Mouse (Mus musculus) urinary bladder, postnatal 25 days (tissue): Measurements from ENCODE around the gene Dynll1.

Experiments used
- DNase-seq: peaks from one replicate; pipeline ENCODE4 v3.0.0; 2022; ENCODE audit warnings: low spot score

The Dynll1 gene

DNA sequence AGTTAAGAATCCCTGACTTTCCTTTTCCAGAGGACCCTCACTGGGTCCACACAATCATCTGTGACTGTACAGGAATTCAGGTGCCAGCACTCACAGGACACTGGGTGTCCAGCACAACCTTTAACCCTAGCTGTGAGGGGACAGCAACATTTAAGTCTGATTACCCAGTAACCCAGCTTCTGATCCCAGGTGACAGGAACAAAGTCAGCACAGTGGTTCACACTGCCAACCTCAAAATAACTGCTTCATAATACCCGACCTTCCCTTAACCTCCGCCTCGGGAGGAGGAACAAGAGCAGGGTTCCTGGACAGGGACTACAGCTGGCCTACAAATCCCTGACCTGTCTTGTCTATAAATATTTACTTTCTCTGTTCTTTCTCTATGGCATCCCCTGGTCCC, 32.5 kb downstream of the Dynll1 start:
- no peak for DNase-seq

DNA sequence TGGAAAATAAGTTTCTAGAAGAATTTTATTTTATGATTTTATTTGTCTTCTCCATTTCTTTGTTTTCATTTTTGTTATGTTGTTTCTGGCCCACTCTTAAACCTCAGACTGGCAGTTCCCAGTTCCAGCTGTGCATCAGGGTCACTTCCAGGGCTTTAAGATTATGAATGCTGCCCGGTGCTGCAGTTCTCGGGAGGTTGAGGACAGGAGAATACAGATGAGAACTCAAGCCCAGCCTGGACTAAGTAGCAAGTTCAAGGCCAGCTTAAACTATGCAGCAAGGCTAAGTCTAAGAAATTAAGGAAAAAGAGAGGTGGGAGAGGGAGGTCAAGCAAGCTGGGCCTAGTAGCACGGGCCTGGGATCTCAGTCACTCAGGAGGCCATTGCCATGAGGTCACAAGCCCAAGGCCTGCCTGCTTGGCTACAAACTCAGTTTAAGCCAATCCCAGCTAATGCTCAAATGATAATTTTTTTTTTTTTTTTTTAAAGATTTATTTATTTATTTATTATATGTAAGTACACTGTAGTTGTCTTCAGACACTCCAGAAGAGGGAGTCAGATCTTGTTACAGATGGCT, 33.2 kb downstream of the Dynll1 start:
- DNase-seq: no peak

DNA sequence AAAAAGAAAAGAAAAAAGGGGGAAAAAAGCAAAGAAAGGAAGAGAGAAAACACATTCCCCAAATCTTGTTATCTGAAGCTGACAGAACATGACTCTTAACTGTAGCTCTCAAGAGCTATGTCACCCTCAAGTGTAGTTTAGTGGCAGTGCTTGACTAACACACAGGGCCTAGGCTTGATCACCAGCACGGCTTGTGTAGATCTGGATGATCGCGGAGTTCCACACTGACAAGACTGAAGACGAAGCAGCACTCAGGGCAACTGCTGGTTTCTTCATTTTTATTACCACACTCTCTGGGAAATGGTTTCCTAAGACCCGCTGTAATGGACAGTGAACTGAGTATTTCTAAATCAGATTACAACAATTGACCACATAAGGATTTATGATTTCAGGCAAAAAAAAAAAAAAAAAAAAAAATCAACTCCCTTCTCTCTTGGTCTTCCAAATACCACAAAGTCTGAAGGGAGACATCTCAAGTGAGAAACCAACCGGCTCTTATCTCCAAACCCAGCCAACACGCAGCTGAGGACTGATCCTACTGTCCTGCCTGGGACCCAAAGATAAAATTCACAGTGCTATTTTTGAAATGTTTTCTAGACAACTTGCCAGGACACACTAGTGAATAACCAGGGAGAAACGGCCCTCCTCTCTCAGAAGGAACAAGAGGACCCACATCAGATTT, 33.9 kb downstream of the Dynll1 start:
- no peak for DNase-seq

DNA sequence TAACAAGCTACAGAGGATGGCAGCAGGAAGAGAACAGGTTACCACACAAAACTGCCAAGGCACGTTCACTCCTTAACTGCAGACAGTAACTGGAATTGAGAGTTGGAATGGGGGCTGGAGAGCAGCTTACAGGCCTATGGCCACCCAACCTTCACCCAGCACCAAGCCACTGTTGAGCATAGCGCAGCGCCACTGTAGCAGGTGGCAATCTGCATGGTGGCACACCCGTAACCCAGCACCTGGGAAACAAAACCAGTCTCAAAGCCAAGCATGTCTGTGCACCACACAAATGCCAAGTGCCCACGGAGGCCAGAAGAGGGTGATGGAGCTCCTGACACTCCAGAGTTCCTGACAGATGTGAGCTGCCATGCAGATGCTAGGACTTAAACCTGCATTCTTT, 34.5 kb downstream of the Dynll1 start:
- no peak for DNase-seq

DNA sequence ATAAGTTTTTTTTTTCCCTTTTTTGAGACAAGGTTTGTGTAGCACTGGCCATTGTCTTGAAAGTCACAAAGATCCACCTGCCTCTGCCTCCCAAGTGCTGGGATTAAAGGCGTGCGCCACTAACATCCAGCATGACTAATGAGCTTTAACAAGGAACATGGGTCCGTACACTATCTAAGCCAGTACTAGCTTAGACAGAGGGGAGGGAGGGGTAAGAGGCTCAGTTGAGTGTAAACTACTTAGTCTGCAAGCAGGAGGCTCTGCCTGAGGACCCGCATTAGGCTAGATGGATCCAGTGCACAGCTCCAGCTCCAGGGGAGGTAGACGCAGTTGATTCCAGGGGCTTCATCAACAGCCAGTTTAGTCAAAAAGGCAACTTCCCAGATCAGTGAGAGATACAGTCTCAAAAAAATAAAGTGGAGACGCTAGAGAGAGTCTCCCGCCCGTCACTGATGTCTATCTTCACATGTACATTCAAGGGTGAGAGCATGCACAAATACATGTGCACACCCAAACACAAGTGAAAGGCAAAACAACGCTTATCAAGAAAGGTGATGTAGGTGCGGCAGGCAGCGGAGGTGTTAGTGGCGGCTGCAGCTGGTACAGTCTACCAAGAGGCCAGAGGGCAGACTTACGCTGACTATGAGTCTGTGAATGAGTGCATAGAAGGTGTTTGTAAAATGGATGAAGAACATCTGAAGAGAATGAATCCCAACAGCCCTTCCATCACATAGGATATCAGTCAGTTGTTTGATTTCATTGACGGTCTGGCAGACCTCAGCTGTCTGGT, 38.1 kb downstream of the Dynll1 start:
- no peak for DNase-seq

DNA sequence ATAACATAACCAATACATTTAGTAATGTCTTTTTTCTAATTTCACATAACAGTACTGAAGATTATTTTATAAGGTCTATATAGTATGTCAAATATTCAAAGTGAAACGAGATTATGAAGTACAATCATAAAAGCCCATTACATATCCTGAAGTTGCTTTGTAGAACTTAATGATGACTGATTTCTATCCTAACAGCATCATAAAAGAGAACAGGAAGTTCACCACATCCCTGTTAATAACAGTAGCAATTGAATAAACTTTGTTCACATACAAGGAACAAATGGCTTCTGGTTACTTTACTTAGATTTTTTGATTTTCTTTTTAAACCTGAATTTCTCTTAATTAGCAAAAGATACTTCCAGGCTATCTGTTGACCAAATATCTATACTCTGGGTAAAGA, 38.9 kb downstream of the Dynll1 start:
- DNase-seq: no peak

DNA sequence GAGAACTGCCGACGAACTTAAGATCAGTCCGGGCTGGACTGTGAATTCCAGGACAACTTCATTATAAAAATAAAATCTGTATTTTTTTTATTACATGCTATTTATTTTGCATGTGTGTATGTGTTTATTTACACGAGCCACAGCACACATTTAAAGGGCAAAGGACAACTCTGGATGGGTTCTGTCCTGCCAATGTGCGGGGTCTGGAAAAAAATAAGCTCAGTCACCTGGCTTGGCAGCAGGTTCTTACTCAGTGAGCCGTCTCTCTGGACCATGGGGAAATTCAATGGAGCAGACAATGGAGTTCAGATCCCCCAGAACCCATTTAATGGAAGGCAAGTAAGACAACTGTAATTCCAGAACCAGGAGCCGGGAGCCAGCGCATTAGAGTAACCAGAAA, 39.7 kb downstream of the Dynll1 start:
- DNase-seq: no peak

DNA sequence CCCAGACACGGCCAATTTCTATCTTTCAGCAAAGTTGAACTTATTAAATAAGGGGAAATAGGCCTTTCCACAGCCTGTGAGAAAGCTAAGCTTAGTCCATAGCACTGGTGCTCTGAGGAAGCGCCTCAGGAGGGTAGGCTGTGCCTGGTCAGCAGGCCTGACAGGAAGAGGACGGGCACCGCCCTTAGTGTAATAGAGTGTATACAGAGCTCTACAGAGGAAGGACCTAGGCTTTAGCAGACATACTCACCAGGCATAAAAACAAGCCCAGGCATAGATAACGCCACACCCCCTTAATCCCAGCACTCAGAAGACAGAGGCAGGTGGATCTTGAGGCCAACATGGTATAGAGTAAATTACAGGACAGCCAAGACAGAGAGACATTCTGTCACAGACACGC, 40.4 kb downstream of the Dynll1 start:
- DNase-seq: no peak

DNA sequence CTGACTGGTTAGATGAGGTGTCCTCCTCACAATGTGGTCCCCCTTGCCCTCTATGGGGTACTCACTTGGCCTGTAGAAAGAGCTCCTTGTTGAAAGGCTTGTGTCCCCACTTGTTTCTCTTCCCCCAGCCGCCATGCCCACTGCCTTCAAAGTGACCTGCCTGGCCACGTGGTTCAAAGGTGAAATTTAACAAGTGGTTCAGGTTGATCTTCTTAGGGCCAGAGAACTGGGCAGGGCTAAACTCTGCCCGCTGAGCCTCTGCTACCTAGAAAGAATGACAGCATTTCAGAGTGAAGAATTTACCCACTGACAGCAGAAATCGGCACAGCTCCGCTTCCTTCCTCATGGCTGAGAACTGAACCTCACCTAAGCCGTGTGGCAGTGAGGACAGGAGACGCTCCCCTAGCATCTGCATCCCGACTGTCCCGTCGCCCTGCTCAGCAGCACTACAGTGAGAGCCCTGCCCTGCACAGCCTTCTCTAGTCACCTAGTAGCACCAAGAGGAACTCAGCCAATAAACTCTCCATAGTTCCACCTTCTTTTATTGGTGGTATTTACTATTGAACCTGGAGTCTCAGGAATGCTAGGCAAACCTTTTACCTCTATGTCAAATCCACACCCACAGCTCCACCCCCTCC, 43.8 kb downstream of the Dynll1 start:
- DNase-seq: no peak

DNA sequence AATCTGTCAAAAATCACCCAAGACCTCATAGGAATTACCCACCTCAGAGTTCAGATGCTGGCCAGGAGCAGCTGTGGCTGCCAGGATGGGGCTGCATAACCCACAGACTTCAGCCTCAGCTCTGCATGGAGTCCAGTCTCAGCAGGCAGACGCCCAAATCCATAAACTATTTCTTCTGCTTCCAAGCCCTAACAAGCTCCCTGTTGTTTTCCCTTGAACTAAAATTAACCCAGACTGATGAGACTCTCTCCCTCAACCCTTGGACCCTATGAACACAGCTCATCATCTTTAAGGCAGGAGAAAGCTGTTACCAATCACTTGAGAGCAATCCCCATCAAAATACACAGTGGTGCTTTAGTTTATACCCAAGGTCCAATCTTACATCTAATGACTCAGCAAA, 45.3 kb downstream of the Dynll1 start:
- no peak for DNase-seq
